Mouse (Mus musculus) kidney, embryonic 14.5 days (tissue): ENCODE measurements around the gene Kcmf1. TPM values are rescaled to one million over a fixed set of nuclear protein-coding genes. Genes with fewer than 3 reads are reported as not detected.

ENCODE experiments used
- ATAC-seq: fragments of 200-750 bp; cut with Nextera tagmentation; 2 replicates; pipeline ENCODE4 v1.8.0; 2017; ENCODE audit warnings: moderate number of reproducible peaks, mild to moderate bottlenecking, moderate TSS enrichment, moderate library complexity; ENCODE audit not compliant: low FRiP score, low TSS enrichment
- H3K27ac ChIP-seq: fragments of 300-500 bp; sonication (generic); 2 replicates; pipeline ENCODE4 v1.5.1; 2014; ENCODE audit warnings: low read depth, mild to moderate bottlenecking, low read length, moderate library complexity, mixed read lengths
- H3K27me3 ChIP-seq: fragments of 300-500 bp; sonication (generic); 2 replicates; pipeline ENCODE4 v1.6.1; 2014; ENCODE audit warnings: mild to moderate bottlenecking, low read length; ENCODE audit not compliant: control insufficient read depth, insufficient read depth
- H3K36me3 ChIP-seq: fragments of 300-500 bp; sonication (generic); 2 replicates; pipeline ENCODE4 v1.6.1; 2014; ENCODE audit warnings: low read length, mixed read lengths; ENCODE audit not compliant: control insufficient read depth, insufficient read depth
- H3K4me1 ChIP-seq: fragments of 300-500 bp; sonication (generic); 2 replicates; pipeline ENCODE4 v1.6.1; 2014; ENCODE audit warnings: low read length, mixed read lengths; ENCODE audit not compliant: control insufficient read depth, insufficient read depth
- H3K4me2 ChIP-seq: fragments of 300-500 bp; sonication (generic); replicated peaks from 2 replicates; pipeline ENCODE4 v1.6.1; 2014; ENCODE audit warnings: low read depth, mild to moderate bottlenecking, low read length
- H3K4me3 ChIP-seq: fragments of 300-500 bp; sonication (generic); 2 replicates; pipeline ENCODE4 v1.5.1; 2014; ENCODE audit warnings: mild to moderate bottlenecking, low read length
- H3K9ac ChIP-seq: fragments of 300-500 bp; sonication (generic); 2 replicates; pipeline ENCODE4 v1.6.1; 2014; ENCODE audit warnings: low read depth, mild to moderate bottlenecking, low read length, moderate library complexity
- H3K9me3 ChIP-seq: fragments of 300-500 bp; sonication (generic); 2 replicates; pipeline ENCODE4 v1.6.1; 2016; ENCODE audit warnings: low read length; ENCODE audit not compliant: control insufficient read depth
- WGBS: fragments of 180-500 bp; shearing (Covaris S2); extraction: QIAGEN DNeasy Blood & Tissue Kit; methylation state at CpG from one replicate; pipeline ENCODE4 v1.1.7; 2014; 5-methylcytosine and 5-hydroxymethylcytosine counted together
- polyA plus RNA-seq: library from polyadenylated mRNA; unstranded; fragments of >200 nt; fragmentation: Nextera tagmentation; extraction: Ambion mirVana; gene quantifications from 2 replicates; pipeline ENCODE4 v1.2.1, GENCODE M21; 2014

The Kcmf1 gene
- polyA plus RNA-seq, 1 experiment from 2014 or later, result 47.9 TPM

DNA sequence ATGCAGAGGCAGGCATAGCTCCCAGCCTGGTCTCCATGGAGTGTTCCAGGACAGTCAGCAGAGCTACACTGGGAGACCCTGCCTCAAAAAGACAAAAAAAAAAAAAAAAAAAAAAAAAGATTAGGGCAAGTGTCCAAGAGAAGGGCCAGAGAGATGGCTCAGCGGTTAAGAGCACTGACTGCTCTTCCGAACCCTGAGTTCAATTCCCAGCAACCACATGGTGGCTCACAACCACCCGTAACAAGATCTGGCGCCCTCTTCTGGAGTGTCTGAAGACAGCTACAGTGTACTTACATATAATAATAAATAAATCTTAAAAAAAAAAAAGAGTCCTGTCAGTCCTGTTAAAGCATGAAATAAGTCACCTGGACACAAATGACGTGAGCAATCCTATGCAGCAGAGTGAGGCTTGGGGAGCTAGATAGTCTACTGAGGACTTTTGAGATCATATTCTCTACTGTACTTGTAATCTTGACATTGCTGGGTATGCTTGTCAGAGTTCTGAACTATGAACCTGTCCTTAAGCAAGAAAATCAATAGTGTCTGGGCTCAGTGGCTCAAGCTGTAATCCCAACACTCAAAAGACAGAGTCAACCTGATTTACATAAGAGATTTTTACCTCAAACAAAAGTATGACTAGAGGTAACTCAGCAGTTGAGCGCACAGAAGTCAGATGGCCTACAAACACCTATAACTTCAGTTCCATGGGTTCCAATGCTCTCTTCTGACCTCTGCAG lies 2.6 kb upstream of the Kcmf1 start:
- H3K9ac ChIP-seq, result no peak overlapping the region
- no peak overlapping the region for H3K4me3 ChIP-seq
- H3K4me2 ChIP-seq, result no peak overlapping the region
- no peaks in the 10 kb centered on the region for H3K27me3 ChIP-seq
- no peaks in the 10 kb centered on the region for H3K9me3 ChIP-seq
- ATAC-seq, result no peak
- H3K4me1 ChIP-seq, result peaks cover 11% of the 10 kb centered on the region
- H3K27ac ChIP-seq, result no peak overlapping the region
- 76% methylated on average over 6 of the region's 6 CpGs for WGBS
- H3K36me3 ChIP-seq, result no peaks in the 10 kb centered on the region

DNA sequence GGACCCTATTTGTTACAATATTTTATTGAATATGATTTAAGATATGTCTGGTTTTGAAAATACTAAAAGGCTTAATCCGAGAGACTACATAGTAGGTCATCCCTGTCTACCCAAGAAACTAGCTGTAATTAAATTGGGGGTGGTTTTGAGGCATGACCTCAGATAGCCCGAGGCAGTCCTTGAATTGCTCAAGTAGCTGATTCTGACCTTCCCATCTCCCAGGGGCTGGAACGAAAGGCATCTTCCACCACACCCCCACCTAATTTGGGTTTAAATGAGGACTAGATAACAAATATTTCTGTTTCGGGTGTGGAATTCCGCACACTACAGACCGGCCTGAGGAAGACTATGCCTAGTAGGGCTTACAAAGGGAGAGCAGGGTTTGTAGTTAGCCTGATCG lies 1.2 kb upstream of the Kcmf1 start:
- no peak for ATAC-seq
- H3K9me3 ChIP-seq, result no peaks in the 10 kb centered on the region

DNA sequence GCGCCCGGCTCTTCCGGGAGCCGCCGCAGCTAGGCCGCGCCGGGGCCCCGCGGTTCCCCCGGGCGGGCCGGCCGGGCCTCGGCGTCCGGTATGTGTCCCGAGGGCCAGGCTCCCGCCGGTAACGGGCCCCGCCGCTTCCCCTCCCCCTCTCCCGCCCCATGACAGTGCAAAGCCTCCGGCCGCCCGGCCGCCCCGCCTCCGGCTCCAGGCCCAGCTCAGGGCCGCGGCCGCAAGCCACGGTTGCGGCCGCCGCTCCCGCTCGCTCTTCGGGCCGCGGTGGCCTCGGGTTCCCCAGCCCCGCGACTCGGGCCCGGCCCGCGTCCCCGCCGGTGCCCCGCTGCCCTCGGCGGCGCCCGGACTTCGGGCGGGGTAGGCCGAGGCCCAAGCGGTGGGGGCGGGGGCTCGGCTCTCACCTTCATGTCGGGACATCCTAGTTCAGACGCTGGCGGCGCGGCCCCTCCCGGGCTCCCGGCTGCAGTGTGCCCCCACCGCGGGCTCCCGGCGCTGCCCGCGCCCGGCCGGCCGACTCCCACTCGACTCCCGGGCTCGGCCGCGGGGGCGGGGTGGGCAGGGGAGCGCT lies 488 bp downstream of the Kcmf1 start:
- Histone ChIP-seq H3K27ac (peak overlapping the region; percentile 99), H3K27me3 (no peaks in the 10 kb centered on the region), H3K4me3 (peak overlapping the region; percentile 95), H3K36me3 (0 out of 2 replicates have a peak, but pooled peaks cover 2% of the 10 kb centered on the region), H3K9ac (peak overlapping the region; percentile 100), H3K4me2 (peak overlapping the region; percentile 71), H3K9me3 (no peaks in the 10 kb centered on the region), H3K4me1 (peaks cover 12% of the 10 kb centered on the region)
- under 1% methylated on average over 44 of the region's 85 CpGs for WGBS
- peak; percentile 65 for ATAC-seq

More for the DNA sequence above, 1.2 kb upstream of the Kcmf1 start:
- peak overlapping the region; percentile 95; the same call in 1 of the 2 replicates for H3K4me3 ChIP-seq
- H3K36me3 ChIP-seq, result no peaks in the 10 kb centered on the region
- H3K9ac ChIP-seq, result peak overlapping the region; percentile 100; the same call in 1 of the 2 replicates
- H3K4me1 ChIP-seq, result peaks cover 12% of the 10 kb centered on the region
- peak overlapping the region; percentile 99 for H3K27ac ChIP-seq
- peak overlapping the region; percentile 71 for H3K4me2 ChIP-seq
- 57% methylated on average over 7 of the region's 7 CpGs for WGBS
- H3K27me3 ChIP-seq, result no peaks in the 10 kb centered on the region

DNA sequence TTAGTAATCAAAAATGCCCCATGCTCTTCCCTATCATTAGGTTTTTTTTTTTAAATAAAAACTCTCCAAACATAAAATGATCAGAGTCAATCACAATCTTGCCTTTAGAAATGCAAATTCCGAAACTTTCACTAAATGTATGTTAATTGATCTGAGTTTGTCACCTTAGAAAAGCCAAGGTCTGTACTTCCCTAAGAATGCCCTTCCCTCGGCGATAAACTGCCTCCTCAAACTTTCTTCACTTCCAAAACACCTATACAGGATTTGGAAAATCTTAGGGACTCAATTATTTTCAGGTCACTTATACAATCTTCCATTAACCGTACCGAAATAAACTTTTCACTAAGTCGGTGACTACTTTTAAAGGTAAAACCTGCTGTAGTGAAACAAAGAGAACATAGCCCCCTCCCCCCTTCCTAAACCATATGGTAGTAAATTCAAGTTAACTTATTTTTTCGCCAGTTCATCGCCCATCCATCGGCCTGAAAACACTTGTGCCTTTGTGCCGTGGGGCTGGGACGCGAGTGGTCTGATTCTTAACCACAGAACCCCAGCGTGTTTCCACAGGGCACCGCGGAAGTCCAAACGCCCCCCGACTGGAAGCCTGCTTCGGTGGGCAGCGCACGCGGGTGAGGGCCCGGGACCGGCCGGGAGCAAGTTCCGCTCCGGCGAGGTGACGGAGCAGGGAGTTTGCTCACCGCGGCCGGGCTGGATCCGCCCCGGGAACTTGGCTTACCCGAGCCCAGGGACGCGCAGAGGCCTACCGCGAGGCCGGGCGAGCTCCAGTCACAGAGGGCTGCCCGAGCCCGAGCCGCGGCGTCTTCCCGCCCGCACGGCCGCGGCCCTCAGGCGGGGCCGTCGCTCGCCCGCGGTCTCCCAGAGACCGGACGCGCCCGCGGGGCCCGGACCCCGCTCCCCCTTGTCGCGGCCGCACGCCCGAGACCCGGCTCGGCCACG lies 1.3 kb downstream of the Kcmf1 start:
- Histone ChIP-seq H3K27me3 (no peaks in the 10 kb centered on the region), H3K9me3 (no peaks in the 10 kb centered on the region), H3K27ac (peak overlapping the region; percentile 99), H3K9ac (peak overlapping the region; percentile 100), H3K4me2 (peak overlapping the region; percentile 64), H3K4me3 (peak overlapping the region; percentile 95), H3K4me1 (peaks cover 12% of the 10 kb centered on the region), H3K36me3 (peaks cover 8% of the 10 kb centered on the region; the same call in 1 of the 2 replicates)
- under 1% methylated on average over 44 of the region's 71 CpGs for WGBS
- ATAC-seq, result peak; percentile 53

DNA sequence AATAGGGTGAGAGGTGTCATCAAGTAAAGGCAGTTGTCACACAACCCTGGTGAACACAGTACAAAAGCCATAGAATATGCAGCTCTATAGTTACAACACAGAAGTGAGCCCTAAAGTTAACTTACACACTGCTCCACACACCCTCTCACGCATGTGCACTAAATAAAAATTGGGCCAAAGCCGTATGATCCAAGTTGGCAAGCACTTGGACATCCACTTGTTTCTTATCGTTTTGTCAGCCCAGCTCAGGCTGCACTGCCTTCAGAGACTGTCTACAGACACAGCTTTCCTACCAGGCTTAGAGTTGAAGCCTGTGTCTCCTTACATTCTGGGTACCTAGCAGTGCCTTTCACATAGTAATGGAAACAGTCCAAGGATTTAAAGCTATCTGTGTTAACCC lies 4.8 kb downstream of the Kcmf1 start:
- H3K4me2 ChIP-seq, result no peak overlapping the region
- H3K4me1 ChIP-seq, result peaks cover 10% of the 10 kb centered on the region
- peaks cover 8% of the 10 kb centered on the region; the same call in 1 of the 2 replicates for H3K36me3 ChIP-seq
- WGBS, result 77% methylated on average over 3 of the region's 3 CpGs
- no peaks in the 10 kb centered on the region for H3K9me3 ChIP-seq
- no peak overlapping the region for H3K4me3 ChIP-seq
- no peak for ATAC-seq
- H3K27me3 ChIP-seq, result no peaks in the 10 kb centered on the region
- H3K27ac ChIP-seq, result no peak overlapping the region
- no peak overlapping the region for H3K9ac ChIP-seq

DNA sequence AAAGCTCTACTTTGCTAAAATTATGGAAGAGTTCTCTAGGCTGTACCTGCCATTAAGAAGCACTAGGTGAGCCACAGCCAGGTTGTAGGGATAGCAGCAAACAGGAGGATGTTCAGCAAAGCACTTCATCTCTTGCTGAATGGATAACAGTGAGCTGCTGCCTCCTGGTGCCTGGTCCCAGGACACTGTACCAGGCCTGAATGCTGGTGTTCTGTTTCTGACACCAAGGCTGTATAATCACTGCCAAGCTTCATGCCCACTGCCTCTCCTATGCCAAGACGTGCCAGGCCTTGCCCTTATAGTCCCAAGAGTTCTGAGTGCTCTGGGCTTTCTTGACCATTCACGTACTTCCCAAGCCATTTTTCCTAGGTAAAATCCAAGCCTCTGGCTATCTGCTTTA lies 8.5 kb downstream of the Kcmf1 start:
- 98% methylated on average over 2 of the region's 2 CpGs for WGBS

DNA sequence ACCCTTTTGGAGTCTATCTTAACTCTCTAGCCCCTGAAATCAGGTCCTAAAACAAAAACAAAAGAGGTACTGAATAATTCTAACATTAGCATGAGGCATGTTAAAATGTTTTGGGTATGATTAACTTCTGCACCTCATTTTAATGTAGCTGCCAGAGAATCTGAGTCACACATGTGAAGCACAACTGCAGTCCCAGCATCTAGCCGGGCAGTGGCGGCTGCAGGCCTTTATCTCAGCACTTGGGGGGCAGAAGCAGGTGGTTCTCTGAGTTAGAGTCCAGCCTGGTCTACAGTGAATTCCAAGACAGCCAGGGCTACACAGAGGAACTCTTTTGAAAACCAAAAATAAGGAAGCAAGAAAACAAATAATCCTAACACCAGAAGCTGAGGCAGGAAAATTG lies 11.1 kb downstream of the Kcmf1 start:
- Histone ChIP-seq H3K9ac (no peak overlapping the region), H3K4me3 (no peak overlapping the region), H3K27ac (no peak overlapping the region), H3K27me3 (no peaks in the 10 kb centered on the region), H3K4me2 (no peak overlapping the region), H3K4me1 (peaks cover 3% of the 10 kb centered on the region; the same call in 1 of the 2 replicates), H3K36me3 (no peaks in the 10 kb centered on the region; the same call in 1 of the 2 replicates), H3K9me3 (no peaks in the 10 kb centered on the region)
- ATAC-seq, result no peak
- 75% methylated on average over 2 of the region's 2 CpGs for WGBS

More for the DNA sequence above, 8.5 kb downstream of the Kcmf1 start:
- Histone ChIP-seq H3K4me3 (no peak overlapping the region), H3K4me1 (peaks cover 3% of the 10 kb centered on the region; the same call in 1 of the 2 replicates), H3K9me3 (no peaks in the 10 kb centered on the region), H3K27ac (no peak overlapping the region), H3K9ac (no peak overlapping the region), H3K4me2 (no peak overlapping the region), H3K36me3 (peaks cover 8% of the 10 kb centered on the region; the same call in 1 of the 2 replicates), H3K27me3 (no peaks in the 10 kb centered on the region)
- ATAC-seq, result no peak

DNA sequence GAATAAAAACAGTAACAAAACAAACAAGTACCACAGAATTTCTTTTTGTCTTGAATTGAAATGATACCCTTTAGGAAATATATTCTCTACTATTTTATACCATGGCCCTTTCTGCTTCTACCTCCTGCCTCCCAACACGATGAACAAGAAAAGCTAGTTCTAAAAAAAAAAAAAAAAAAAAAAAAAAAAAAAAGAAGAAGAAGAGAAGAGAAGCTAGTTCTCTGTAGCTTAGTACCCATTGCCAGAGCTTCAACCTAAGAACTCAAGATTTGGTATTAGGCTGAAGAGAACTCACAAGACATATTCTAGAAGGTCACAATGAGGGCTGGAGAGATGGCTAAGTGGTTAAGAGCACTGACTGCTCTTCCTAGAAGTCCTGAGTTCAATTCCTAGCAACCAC lies 14.5 kb downstream of the Kcmf1 start:
- H3K36me3 ChIP-seq, result no peaks in the 10 kb centered on the region; the same call in 1 of the 2 replicates
- no peaks in the 10 kb centered on the region for H3K9me3 ChIP-seq
- no peak overlapping the region for H3K4me3 ChIP-seq
- H3K9ac ChIP-seq, result no peak overlapping the region
- H3K4me2 ChIP-seq, result no peak overlapping the region
- peaks cover 9% of the 10 kb centered on the region for H3K4me1 ChIP-seq
- no peak for ATAC-seq
- H3K27ac ChIP-seq, result no peak overlapping the region
- 88% methylated on average over 1 of the region's 1 CpGs for WGBS
- no peaks in the 10 kb centered on the region for H3K27me3 ChIP-seq
